Mouse (Mus musculus) frontal cortex, postnatal 36 days (tissue): ENCODE results near the gene Klhdc3.

Experiments used
- DNase-seq, 2 experiments: peaks; one replicate each; pipeline ENCODE4 v3.0.0; 2022; ENCODE audit warnings: low spot score in 2 of 2

The Klhdc3 gene

GRCm38 (mm10) chr17:46702100-46702499 lies 21.4 kb upstream of the Klhdc3 start:
- DNase-seq: no peak

GRCm38 (mm10) chr17:46701489-46701888 lies 20.8 kb upstream of the Klhdc3 start:
- no peak for DNase-seq

- DNase-seq: no peak
Observed at GRCm38 (mm10) chr17:46699912-46700311, 19.2 kb upstream of the Klhdc3 start.

GRCm38 (mm10) chr17:46699245-46699644 lies 18.5 kb upstream of the Klhdc3 start:
- no peak for DNase-seq

- DNase-seq: no peak
Observed at GRCm38 (mm10) chr17:46698515-46698914, 17.8 kb upstream of the Klhdc3 start.

- no peak for DNase-seq
Observed at GRCm38 (mm10) chr17:46694517-46695063, 13.9 kb upstream of the Klhdc3 start.

- no peak for DNase-seq
Observed at GRCm38 (mm10) chr17:46691390-46691789, 10.7 kb upstream of the Klhdc3 start.

GRCm38 (mm10) chr17:46690665-46691064 lies 10.0 kb upstream of the Klhdc3 start:
- no peak for DNase-seq

- no peak for DNase-seq
Observed at GRCm38 (mm10) chr17:46685913-46686312, 5.2 kb upstream of the Klhdc3 start.

GRCm38 (mm10) chr17:46682654-46683389 lies 2.1 kb upstream of the Klhdc3 start:
- DNase-seq: no peak

- DNase-seq: no peak
Observed at GRCm38 (mm10) chr17:46681466-46682118, 878 bp upstream of the Klhdc3 start.

- DNase-seq: peak in 1 of 2 experiments; percentile 24
Observed at GRCm38 (mm10) chr17:46679843-46680759, 613 bp downstream of the Klhdc3 start.

- no peak for DNase-seq
Observed at GRCm38 (mm10) chr17:46678911-46679310, 1.8 kb downstream of the Klhdc3 start.

GRCm38 (mm10) chr17:46678416-46678815 lies 2.3 kb downstream of the Klhdc3 start, which contains the start of gene Mea1:
TSS of gene Mea1 (plus strand) at chr17:46678793.
- no peak for DNase-seq

- no peak for DNase-seq
Observed at GRCm38 (mm10) chr17:46674530-46675283, 6.0 kb downstream of the Klhdc3 start.

GRCm38 (mm10) chr17:46673850-46674529 lies 6.7 kb downstream of the Klhdc3 start, which contains the start of gene Rrp36:
TSS of gene Rrp36 (minus strand) at chr17:46674352.
- peak; percentile 88 to 92 for DNase-seq

- no peak for DNase-seq
Observed at GRCm38 (mm10) chr17:46669911-46670310, 10.8 kb downstream of the Klhdc3 start.

GRCm38 (mm10) chr17:46667712-46668111 lies 13.0 kb downstream of the Klhdc3 start:
- DNase-seq: no peak

GRCm38 (mm10) chr17:46662730-46663129 lies 18.0 kb downstream of the Klhdc3 start:
- no peak for DNase-seq

GRCm38 (mm10) chr17:46661981-46662380 lies 18.7 kb downstream of the Klhdc3 start:
- DNase-seq: no peak
